Mouse (Mus musculus): Measurements from ENCODE around the gene Gm43191.

GRCm38 (mm10) chr3:116652033-116652446 lies 29.0 kb downstream of the Gm43191 start:
- TF ChIP-seq CTCF (IDR thresholded peaks at IDR 0.05; ENCODE audit: low read depth, low read length) (no peak), TAL1 (conservative IDR thresholded peaks at IDR 0.05; ENCODE audit: low read depth, low read length) (no peak), GATA1 (IDR thresholded peaks at IDR 0.05; ENCODE audit: borderline replicate concordance, low read length) (no peak), POLR2AphosphoS5 (IDR thresholded peaks at IDR 0.05; ENCODE audit: insufficient replicate concordance, low read depth, low read length) (no peak), GATA2 (IDR thresholded peaks at IDR 0.05; ENCODE audit: borderline replicate concordance, low read depth, low read length) (no peak)

Data from G1E (cell line).